Mouse (Mus musculus) liver, embryonic 11.5 days (tissue): ENCODE measurements around the gene Apbb2. TPM values are rescaled to one million over a fixed set of nuclear protein-coding genes. Genes with fewer than 3 reads are reported as not detected.

Source experiments
- ATAC-seq: fragments of 200-750 bp; cut with Nextera tagmentation; replicated peaks from 2 replicates; pipeline ENCODE4 v1.8.0; 2017; ENCODE audit warnings: moderate number of reproducible peaks, mild to moderate bottlenecking, moderate TSS enrichment, moderate library complexity; ENCODE audit not compliant: low FRiP score
- DNase-seq: peaks from one replicate; pipeline ENCODE4 v3.0.0-alpha.2; 2017; ENCODE audit warnings: low spot score
- H3K27ac ChIP-seq: fragments of 300-500 bp; sonication (generic); 2 replicates; pipeline ENCODE4 v1.5.1; 2014; ENCODE audit warnings: mild to moderate bottlenecking, low read depth, low read length, control low read depth
- H3K27me3 ChIP-seq: fragments of 300-500 bp; sonication (generic); replicated peaks from 2 replicates; pipeline ENCODE4 v1.6.1; 2014; ENCODE audit warnings: low read length, mixed read lengths; ENCODE audit not compliant: control insufficient read depth, insufficient read depth
- H3K36me3 ChIP-seq: fragments of 300-500 bp; sonication (generic); 2 replicates; pipeline ENCODE4 v1.6.1; 2014; ENCODE audit warnings: mild to moderate bottlenecking, low read length, moderate library complexity, mixed read lengths; ENCODE audit not compliant: control insufficient read depth, insufficient read depth
- H3K4me1 ChIP-seq: fragments of 300-500 bp; sonication (generic); replicated peaks from 2 replicates; pipeline ENCODE4 v1.6.1; 2014; ENCODE audit warnings: low read length, mixed read lengths; ENCODE audit not compliant: control insufficient read depth, insufficient read depth
- H3K4me2 ChIP-seq: fragments of 300-500 bp; sonication (generic); 2 replicates; pipeline ENCODE4 v1.6.1; 2014; ENCODE audit warnings: mild to moderate bottlenecking, control low read depth, moderate library complexity
- H3K4me3 ChIP-seq: fragments of 300-500 bp; sonication (generic); 2 replicates; pipeline ENCODE4 v1.5.1; 2014; ENCODE audit warnings: low read depth, low read length, control low read depth
- H3K9ac ChIP-seq: fragments of 300-500 bp; sonication (generic); 2 replicates; pipeline ENCODE4 v1.6.1; 2014; ENCODE audit warnings: low read depth, low read length, control low read depth
- H3K9me3 ChIP-seq: fragments of 300-500 bp; sonication (generic); 2 replicates; pipeline ENCODE4 v1.6.1; 2016; ENCODE audit warnings: low read length, inconsistent platforms, mixed read lengths; ENCODE audit not compliant: control insufficient read depth
- WGBS: fragments of 180-500 bp; shearing (Covaris S2); extraction: QIAGEN DNeasy Blood & Tissue Kit; methylation state at CpG from one replicate; pipeline ENCODE4 v1.1.7; 2014; 5-methylcytosine and 5-hydroxymethylcytosine counted together
- polyA plus RNA-seq: library from polyadenylated mRNA; unstranded; fragments of >200 nt; fragmentation: Nextera tagmentation; extraction: Ambion mirVana; gene quantifications from 2 replicates; pipeline ENCODE4 v1.2.1, GENCODE M21; 2014

Apbb2 gene
- polyA plus RNA-seq, 1 experiment from 2014 or later = 14.2 TPM

DNA sequence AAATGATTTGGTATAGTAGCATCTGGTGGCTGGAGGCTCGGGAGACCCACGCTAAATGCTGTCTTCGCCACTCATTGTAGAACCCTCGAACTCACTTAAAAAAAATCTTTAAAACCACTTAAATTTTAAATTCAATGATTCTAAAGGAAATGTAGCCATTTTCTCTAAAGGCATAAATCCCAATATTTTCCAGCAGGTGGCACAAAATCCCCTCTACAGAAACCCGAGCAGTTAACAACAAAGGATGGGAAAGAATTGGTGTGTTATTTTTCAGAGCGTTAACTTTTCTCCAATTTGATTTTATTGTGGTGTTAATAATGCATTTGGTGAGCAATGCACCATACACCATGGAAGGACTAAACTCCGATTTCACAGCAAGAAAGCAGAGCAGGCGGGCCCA is 231.1 kb downstream of the Apbb2 start:
- Histone ChIP-seq H3K4me1 (no peaks in the 10 kb centered on the region), H3K27me3 (no peaks in the 10 kb centered on the region), H3K4me2 (no peak overlapping the region), H3K9me3 (no peaks in the 10 kb centered on the region), H3K36me3 (no peaks in the 10 kb centered on the region), H3K27ac (no peak overlapping the region), H3K9ac (no peak overlapping the region), H3K4me3 (no peak overlapping the region)
- WGBS = 76% methylated on average over 8 of the region's 8 CpGs
- ATAC-seq = no peak
- DNase-seq = no peak

- Histone ChIP-seq H3K9ac (no peak overlapping the region), H3K27ac (no peak overlapping the region), H3K4me1 (no peaks in the 10 kb centered on the region), H3K9me3 (no peaks in the 10 kb centered on the region), H3K36me3 (no peaks in the 10 kb centered on the region), H3K4me2 (no peak overlapping the region), H3K4me3 (no peak overlapping the region), H3K27me3 (no peaks in the 10 kb centered on the region)
- no peak for ATAC-seq
- DNase-seq = no peak
- 47% methylated on average over 3 of the region's 3 CpGs for WGBS
Observed at GRCm38 (mm10) chr5:66385636-66386035, 232.9 kb downstream of the Apbb2 start.

GRCm38 (mm10) chr5:66384806-66385446 is 233.7 kb downstream of the Apbb2 start:
- no peaks in the 10 kb centered on the region for H3K9me3 ChIP-seq
- H3K27me3 ChIP-seq = no peaks in the 10 kb centered on the region
- no peaks in the 10 kb centered on the region for H3K4me1 ChIP-seq
- no peak overlapping the region for H3K4me2 ChIP-seq
- ATAC-seq = no peak
- H3K27ac ChIP-seq = no peak overlapping the region
- no peak for DNase-seq
- no peaks in the 10 kb centered on the region for H3K36me3 ChIP-seq
- H3K9ac ChIP-seq = no peak overlapping the region
- WGBS = 81% methylated on average over 6 of the region's 6 CpGs
- H3K4me3 ChIP-seq = no peak overlapping the region

- Histone ChIP-seq H3K27ac (no peak overlapping the region), H3K4me3 (no peak overlapping the region), H3K27me3 (no peaks in the 10 kb centered on the region), H3K9ac (no peak overlapping the region), H3K9me3 (no peaks in the 10 kb centered on the region), H3K36me3 (no peaks in the 10 kb centered on the region; the same call in 1 of the 2 replicates), H3K4me1 (no peaks in the 10 kb centered on the region), H3K4me2 (no peak overlapping the region)
- no peak for DNase-seq
- 81% methylated on average over 5 of the region's 5 CpGs for WGBS
- ATAC-seq = no peak
Observed at GRCm38 (mm10) chr5:66384114-66384513, 234.5 kb downstream of the Apbb2 start.

DNA sequence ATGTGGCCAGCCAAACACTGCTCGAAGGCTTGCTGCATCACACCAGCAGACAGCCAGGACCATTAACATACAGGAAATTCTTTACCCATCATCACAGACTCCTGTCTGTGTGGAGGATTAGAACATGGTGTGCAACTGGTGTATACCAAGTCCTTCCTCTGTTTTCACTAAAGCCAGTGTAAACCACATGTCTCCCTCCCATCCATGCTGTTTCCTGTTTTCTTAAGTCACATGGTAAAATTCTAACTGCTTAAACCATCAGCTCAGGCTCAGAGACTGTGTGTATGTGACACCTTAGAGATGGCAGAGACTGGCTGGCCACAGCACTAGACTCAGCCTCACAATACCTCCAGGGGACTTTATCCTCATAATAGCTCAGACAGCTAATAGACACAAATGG is 236.5 kb downstream of the Apbb2 start:
- ATAC-seq = no peak

GRCm38 (mm10) chr5:66378968-66379367 is 239.6 kb downstream of the Apbb2 start:
- Histone ChIP-seq H3K27ac (no peak overlapping the region), H3K27me3 (no peaks in the 10 kb centered on the region), H3K9ac (no peak overlapping the region), H3K4me3 (no peak overlapping the region), H3K4me1 (no peaks in the 10 kb centered on the region), H3K36me3 (no peaks in the 10 kb centered on the region; the same call in 1 of the 2 replicates), H3K9me3 (no peaks in the 10 kb centered on the region), H3K4me2 (no peak overlapping the region)
- WGBS = 85% methylated on average over 6 of the region's 6 CpGs
- no peak for DNase-seq
- no peak for ATAC-seq

More for the DNA sequence above, 236.5 kb downstream of the Apbb2 start:
- Histone ChIP-seq H3K27me3 (no peaks in the 10 kb centered on the region), H3K9me3 (no peaks in the 10 kb centered on the region), H3K27ac (no peak overlapping the region), H3K4me3 (no peak overlapping the region), H3K9ac (no peak overlapping the region), H3K36me3 (no peaks in the 10 kb centered on the region; the same call in 1 of the 2 replicates), H3K4me1 (no peaks in the 10 kb centered on the region), H3K4me2 (no peak overlapping the region)
- 68% methylated on average over 1 of the region's 1 CpGs for WGBS
- no peak for DNase-seq

- DNase-seq (no peak), ATAC-seq (no peak)
- no peaks in the 10 kb centered on the region for H3K4me1 ChIP-seq
- no peaks in the 10 kb centered on the region for H3K27me3 ChIP-seq
- H3K9me3 ChIP-seq = no peaks in the 10 kb centered on the region
- no peak overlapping the region for H3K27ac ChIP-seq
- no peak overlapping the region for H3K4me3 ChIP-seq
- no peaks in the 10 kb centered on the region; the same call in 1 of the 2 replicates for H3K36me3 ChIP-seq
- no peak overlapping the region for H3K9ac ChIP-seq
- 65% methylated on average over 14 of the region's 14 CpGs for WGBS
- no peak overlapping the region for H3K4me2 ChIP-seq
Observed at GRCm38 (mm10) chr5:66376589-66377270, 241.9 kb downstream of the Apbb2 start.

GRCm38 (mm10) chr5:66374413-66374812 is 244.2 kb downstream of the Apbb2 start:
- Histone ChIP-seq H3K4me2 (no peak overlapping the region), H3K27me3 (no peaks in the 10 kb centered on the region), H3K27ac (no peak overlapping the region), H3K9me3 (no peaks in the 10 kb centered on the region), H3K4me1 (no peaks in the 10 kb centered on the region), H3K36me3 (no peaks in the 10 kb centered on the region; the same call in 1 of the 2 replicates), H3K4me3 (no peak overlapping the region), H3K9ac (no peak overlapping the region)
- no peak for ATAC-seq
- WGBS = 92% methylated on average over 4 of the region's 4 CpGs
- no peak for DNase-seq
